Mouse (Mus musculus): ENCODE results near the gene Olfr787. TPM values are rescaled to one million over a fixed set of nuclear protein-coding genes. Genes with fewer than 3 reads are reported as not detected.

The Olfr787 gene
- not detected in 2 replicates for polyA plus RNA-seq (2012; ENCODE audit: insufficient read depth, insufficient read length, missing spikeins)

- Histone ChIP-seq H3K4me1 (ENCODE audit: control insufficient read depth, insufficient read depth, low read length) (no peaks in the 10 kb centered on the region), H3K27ac (ENCODE audit: insufficient read depth, low read depth, low read length) (no peak within 1 kb of the TSS), H3K4me3 (ENCODE audit: insufficient read depth, low read length) (no peak within 1 kb of the TSS)
- TF ChIP-seq POLR2A (IDR thresholded peaks at IDR 0.05; ENCODE audit: borderline replicate concordance, low read depth, low read length) (no peak), CTCF (IDR thresholded peaks at IDR 0.05; ENCODE audit: low read depth, low read length) (no peak)
Observed at GRCm38 (mm10) chr10:129461562-129461961, at the start of gene Olfr787. Gene Olfr787, plus strand, starts transcription at chr10:129461862.

- Histone ChIP-seq H3K4me3 (ENCODE audit: insufficient read depth, low read length) (no peak within 1 kb of the TSS), H3K27ac (ENCODE audit: insufficient read depth, low read depth, low read length) (no peak within 1 kb of the TSS), H3K4me1 (ENCODE audit: control insufficient read depth, insufficient read depth, low read length) (no peaks in the 10 kb centered on the region)
- TF ChIP-seq CTCF (IDR thresholded peaks at IDR 0.05; ENCODE audit: low read depth, low read length), result no peak
- TF ChIP-seq POLR2A (IDR thresholded peaks at IDR 0.05; ENCODE audit: borderline replicate concordance, low read depth, low read length), result no peak
Observed at GRCm38 (mm10) chr10:129427006-129427405, 34.7 kb upstream of the Olfr787 start, which contains the start of gene Olfr786. Gene Olfr786, plus strand, starts transcription at chr10:129427306.

DNA sequence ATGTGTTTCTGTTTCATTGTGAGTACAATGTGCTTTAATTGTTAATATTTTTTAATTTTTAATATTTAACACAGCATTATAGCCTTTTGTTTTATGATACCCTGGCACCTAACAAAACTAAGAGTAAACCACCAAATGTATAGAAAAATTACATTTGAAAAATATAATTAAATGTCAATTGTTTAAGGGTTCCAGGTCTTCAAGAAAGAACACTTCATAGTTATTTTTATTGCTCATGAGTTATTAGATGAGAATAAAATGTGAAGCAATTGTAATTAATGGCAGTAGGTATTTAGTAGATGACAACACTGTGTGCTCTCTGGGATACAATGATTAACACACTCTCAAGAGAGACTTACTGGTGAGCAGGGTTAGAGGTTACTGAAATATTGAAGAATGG is 9.0 kb downstream of the Olfr787 start, which contains the start of gene Olfr788:
Gene Olfr788 (plus strand): TSS at position 301 of the 400 bp plus-strand sequence.
- no peak within 1 kb of the TSS for H3K27ac ChIP-seq (ENCODE audit: insufficient read depth, low read depth, low read length)
- no peak within 1 kb of the TSS for H3K4me3 ChIP-seq (ENCODE audit: insufficient read depth, low read length)
- TF ChIP-seq CTCF (IDR thresholded peaks at IDR 0.05; ENCODE audit: low read depth, low read length) (no peak), POLR2A (IDR thresholded peaks at IDR 0.05; ENCODE audit: borderline replicate concordance, low read depth, low read length) (no peak)
- peaks cover 10% of the 10 kb centered on the region for H3K4me1 ChIP-seq (ENCODE audit: control insufficient read depth, insufficient read depth, low read length)

GRCm38 (mm10) chr10:129473256-129473655 is 11.6 kb downstream of the Olfr787 start:
- Histone ChIP-seq H3K4me1 (ENCODE audit: control insufficient read depth, insufficient read depth, low read length) (peaks cover 10% of the 10 kb centered on the region), H3K27ac (ENCODE audit: insufficient read depth, low read depth, low read length) (peak overlapping the region; percentile 67), H3K4me3 (ENCODE audit: insufficient read depth, low read length) (no peak overlapping the region)
- no peak for TF ChIP-seq POLR2A (IDR thresholded peaks at IDR 0.05; ENCODE audit: borderline replicate concordance, low read depth, low read length)
- TF ChIP-seq CTCF (IDR thresholded peaks at IDR 0.05; ENCODE audit: low read depth, low read length), result no peak

GRCm38 (mm10) chr10:129473723-129474122 is 12.1 kb downstream of the Olfr787 start:
- no peak for TF ChIP-seq CTCF (IDR thresholded peaks at IDR 0.05; ENCODE audit: low read depth, low read length)
- no peak for TF ChIP-seq POLR2A (IDR thresholded peaks at IDR 0.05; ENCODE audit: borderline replicate concordance, low read depth, low read length)
- peaks cover 10% of the 10 kb centered on the region for H3K4me1 ChIP-seq (ENCODE audit: control insufficient read depth, insufficient read depth, low read length)
- H3K27ac ChIP-seq (ENCODE audit: insufficient read depth, low read depth, low read length), result no peak overlapping the region; the same call in 1 of the 2 replicates
- no peak overlapping the region for H3K4me3 ChIP-seq (ENCODE audit: insufficient read depth, low read length)

- TF ChIP-seq POLR2A (IDR thresholded peaks at IDR 0.05; ENCODE audit: borderline replicate concordance, low read depth, low read length), result no peak
- no peak for TF ChIP-seq CTCF (IDR thresholded peaks at IDR 0.05; ENCODE audit: low read depth, low read length)
- no peak within 1 kb of the TSS for H3K27ac ChIP-seq (ENCODE audit: insufficient read depth, low read depth, low read length)
- no peaks in the 10 kb centered on the region for H3K4me1 ChIP-seq (ENCODE audit: control insufficient read depth, insufficient read depth, low read length)
- no peak within 1 kb of the TSS for H3K4me3 ChIP-seq (ENCODE audit: insufficient read depth, low read length)
Observed at GRCm38 (mm10) chr10:129484452-129484851, 22.8 kb downstream of the Olfr787 start, which contains the start of gene Olfr789. Gene Olfr789, plus strand, starts transcription at chr10:129484752.

DNA sequence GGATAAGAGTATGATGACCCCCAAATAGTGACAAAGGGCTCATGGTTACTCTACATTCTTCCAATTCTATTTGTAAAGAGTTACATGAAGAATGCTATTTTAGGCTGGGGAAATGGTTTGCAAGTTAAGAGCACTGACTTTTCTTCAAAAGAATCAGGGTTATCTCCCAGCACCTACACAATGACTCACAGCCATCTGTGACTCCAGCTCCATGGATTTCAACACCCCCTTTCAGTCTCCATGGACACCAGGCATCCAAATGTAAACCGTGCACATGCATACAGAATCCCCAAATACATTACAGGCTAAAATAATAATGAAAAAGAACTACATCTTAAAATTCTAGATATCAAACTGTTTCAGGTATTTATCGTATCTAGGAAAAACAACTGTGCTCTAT is 28.4 kb downstream of the Olfr787 start:
- H3K4me1 ChIP-seq (ENCODE audit: control insufficient read depth, insufficient read depth, low read length), result no peaks in the 10 kb centered on the region
- no peak overlapping the region for H3K27ac ChIP-seq (ENCODE audit: insufficient read depth, low read depth, low read length)
- TF ChIP-seq CTCF (IDR thresholded peaks at IDR 0.05; ENCODE audit: low read depth, low read length) (no peak), POLR2A (IDR thresholded peaks at IDR 0.05; ENCODE audit: borderline replicate concordance, low read depth, low read length) (no peak)
- no peak overlapping the region for H3K4me3 ChIP-seq (ENCODE audit: insufficient read depth, low read length)

GRCm38 (mm10) chr10:129498192-129498591 is 36.5 kb downstream of the Olfr787 start, which contains the start of gene Olfr790:
Gene Olfr790, plus strand, starts transcription at chr10:129498492.
- TF ChIP-seq POLR2A (IDR thresholded peaks at IDR 0.05; ENCODE audit: borderline replicate concordance, low read depth, low read length), result no peak
- no peak for TF ChIP-seq CTCF (IDR thresholded peaks at IDR 0.05; ENCODE audit: low read depth, low read length)
- Histone ChIP-seq H3K4me1 (ENCODE audit: control insufficient read depth, insufficient read depth, low read length) (no peaks in the 10 kb centered on the region), H3K4me3 (ENCODE audit: insufficient read depth, low read length) (no peak within 1 kb of the TSS), H3K27ac (ENCODE audit: insufficient read depth, low read depth, low read length) (no peak within 1 kb of the TSS)

Other genes with a start within 250 kb of the Olfr787 start
- gene Olfr774, start 225.7 kb upstream of the Olfr787 start, polyA plus RNA-seq (2012; ENCODE audit: insufficient read depth, insufficient read length, missing spikeins), result not detected in 2 replicates
- gene Olfr775, start 213.4 kb upstream of the Olfr787 start, polyA plus RNA-seq (2012; ENCODE audit: insufficient read depth, insufficient read length, missing spikeins), result not detected in 2 replicates
- gene Olfr776, start 202.7 kb upstream of the Olfr787 start, polyA plus RNA-seq (2012; ENCODE audit: insufficient read depth, insufficient read length, missing spikeins), result not detected in 2 replicates
- 0.15 TPM in 1 of 2 replicates, not detected in the other for gene Olfr777, start 190.4 kb upstream of the Olfr787 start, polyA plus RNA-seq (2012; ENCODE audit: insufficient read depth, insufficient read length, missing spikeins)
- not detected in 2 replicates for gene Olfr780, start 143.7 kb upstream of the Olfr787 start, polyA plus RNA-seq (2012; ENCODE audit: insufficient read depth, insufficient read length, missing spikeins)
- gene Olfr781, start 133.0 kb upstream of the Olfr787 start, polyA plus RNA-seq (2012; ENCODE audit: insufficient read depth, insufficient read length, missing spikeins), result not detected in 2 replicates
- not detected in 2 replicates for gene Olfr782, start 113.0 kb upstream of the Olfr787 start, polyA plus RNA-seq (2012; ENCODE audit: insufficient read depth, insufficient read length, missing spikeins)
- gene Olfr784, start 77.8 kb upstream of the Olfr787 start, polyA plus RNA-seq (2012; ENCODE audit: insufficient read depth, insufficient read length, missing spikeins), result not detected in 2 replicates
- not detected in 2 replicates for gene Olfr785, start 56.4 kb upstream of the Olfr787 start, polyA plus RNA-seq (2012; ENCODE audit: insufficient read depth, insufficient read length, missing spikeins)
- gene Olfr786, start 34.6 kb upstream of the Olfr787 start, polyA plus RNA-seq (2012; ENCODE audit: insufficient read depth, insufficient read length, missing spikeins), result not detected in 2 replicates
- gene Olfr788, start 9.1 kb downstream of the Olfr787 start, polyA plus RNA-seq (2012; ENCODE audit: insufficient read depth, insufficient read length, missing spikeins), result not detected in 2 replicates
- not detected in 2 replicates for gene Olfr789, start 22.9 kb downstream of the Olfr787 start, polyA plus RNA-seq (2012; ENCODE audit: insufficient read depth, insufficient read length, missing spikeins)
- gene Olfr790, start 36.6 kb downstream of the Olfr787 start, polyA plus RNA-seq (2012; ENCODE audit: insufficient read depth, insufficient read length, missing spikeins), result not detected in 2 replicates
- not detected in 2 replicates for gene Olfr791, start 59.9 kb downstream of the Olfr787 start, polyA plus RNA-seq (2012; ENCODE audit: insufficient read depth, insufficient read length, missing spikeins)
- not detected in 2 replicates for gene Olfr792, start 77.3 kb downstream of the Olfr787 start, polyA plus RNA-seq (2012; ENCODE audit: insufficient read depth, insufficient read length, missing spikeins)
- not detected in 2 replicates for gene Olfr794, start 105.8 kb downstream of the Olfr787 start, polyA plus RNA-seq (2012; ENCODE audit: insufficient read depth, insufficient read length, missing spikeins)
- gene Olfr796, start 150.7 kb downstream of the Olfr787 start, polyA plus RNA-seq (2012; ENCODE audit: insufficient read depth, insufficient read length, missing spikeins), result 0.23 TPM in 1 of 2 replicates, not detected in the other
- not detected in 2 replicates for gene Olfr798, start 166.1 kb downstream of the Olfr787 start, polyA plus RNA-seq (2012; ENCODE audit: insufficient read depth, insufficient read length, missing spikeins)
- gene Olfr799, start 175.6 kb downstream of the Olfr787 start, polyA plus RNA-seq (2012; ENCODE audit: insufficient read depth, insufficient read length, missing spikeins), result not detected in 2 replicates
- gene Olfr800, start 195.8 kb downstream of the Olfr787 start, polyA plus RNA-seq (2012; ENCODE audit: insufficient read depth, insufficient read length, missing spikeins), result not detected in 2 replicates
- not detected in 2 replicates for gene Olfr801, start 212.0 kb downstream of the Olfr787 start, polyA plus RNA-seq (2012; ENCODE audit: insufficient read depth, insufficient read length, missing spikeins)
- gene Olfr802, start 226.3 kb downstream of the Olfr787 start, polyA plus RNA-seq (2012; ENCODE audit: insufficient read depth, insufficient read length, missing spikeins), result not detected in 2 replicates
- not detected in 2 replicates for gene Olfr803, start 232.4 kb downstream of the Olfr787 start, polyA plus RNA-seq (2012; ENCODE audit: insufficient read depth, insufficient read length, missing spikeins)
- gene Olfr804, start 241.3 kb downstream of the Olfr787 start, polyA plus RNA-seq (2012; ENCODE audit: insufficient read depth, insufficient read length, missing spikeins), result 0.31 TPM in 1 of 2 replicates, not detected in the other